Mouse (Mus musculus) kidney, adult 2 months (tissue): ENCODE results near the gene Gabbr2. TPM values are rescaled to one million over a fixed set of nuclear protein-coding genes. Genes with fewer than 3 reads are reported as not detected.

Source experiments
- DNase-seq: peaks from one replicate; pipeline ENCODE4 v3.0.0; 2021
- H3K27ac ChIP-seq: fragments of 200-500 bp; 2 replicates; pipeline ENCODE4 v1.5.1; 2012; ENCODE audit warnings: low read depth, low read length, control low read depth, inconsistent platforms; ENCODE audit not compliant: insufficient read depth
- H3K27me3 ChIP-seq: fragments of 200-500 bp; replicated peaks from 2 replicates; pipeline ENCODE4 v1.6.1; 2012; ENCODE audit warnings: mild to moderate bottlenecking, moderate library complexity, low read length, inconsistent platforms; ENCODE audit not compliant: control insufficient read depth, insufficient read depth
- H3K36me3 ChIP-seq: fragments of 200-500 bp; 2 replicates; pipeline ENCODE4 v1.6.1; 2012; ENCODE audit warnings: mild to moderate bottlenecking, moderate library complexity, low read length, inconsistent platforms; ENCODE audit not compliant: control insufficient read depth, insufficient read depth
- H3K4me1 ChIP-seq: fragments of 200-500 bp; 2 replicates; pipeline ENCODE4 v1.6.1; 2011; ENCODE audit warnings: low read length; ENCODE audit not compliant: control insufficient read depth, insufficient read depth
- H3K4me3 ChIP-seq: fragments of 200-500 bp; 2 replicates; pipeline ENCODE4 v1.5.1; 2011; ENCODE audit warnings: mild to moderate bottlenecking, low read depth, low read length, control low read depth; ENCODE audit not compliant: insufficient read depth
- CTCF ChIP-seq: fragments of 200-500 bp; conservative IDR thresholded peaks from 2 replicates; pipeline ENCODE4 v1.5.1; 2011; ENCODE audit warnings: low read depth, mild to moderate bottlenecking, control low read depth, low read length, moderate library complexity, mixed read lengths; ENCODE audit not compliant: insufficient read depth, insufficient read length
- POLR2A ChIP-seq: fragments of 200-500 bp; IDR thresholded peaks from one replicate; pipeline ENCODE4 v1.6.1; 2011; ENCODE audit warnings: low read depth, low read length, control low read depth
- WGBS: fragments of 180-500 bp; shearing (Covaris S2); methylation state at CpG from one replicate; pipeline ENCODE4 v1.1.7; 2018; 5-methylcytosine and 5-hydroxymethylcytosine counted together
- polyA plus RNA-seq: library from polyadenylated mRNA; depleted of rRNA; stranded (reverse); fragments of >200 nt; gene quantifications from 2 replicates; pipeline ENCODE4 v1.2.3, GENCODE M21; 2012

The Gabbr2 gene
- polyA plus RNA-seq, 1 experiment = 0.28 TPM

DNA sequence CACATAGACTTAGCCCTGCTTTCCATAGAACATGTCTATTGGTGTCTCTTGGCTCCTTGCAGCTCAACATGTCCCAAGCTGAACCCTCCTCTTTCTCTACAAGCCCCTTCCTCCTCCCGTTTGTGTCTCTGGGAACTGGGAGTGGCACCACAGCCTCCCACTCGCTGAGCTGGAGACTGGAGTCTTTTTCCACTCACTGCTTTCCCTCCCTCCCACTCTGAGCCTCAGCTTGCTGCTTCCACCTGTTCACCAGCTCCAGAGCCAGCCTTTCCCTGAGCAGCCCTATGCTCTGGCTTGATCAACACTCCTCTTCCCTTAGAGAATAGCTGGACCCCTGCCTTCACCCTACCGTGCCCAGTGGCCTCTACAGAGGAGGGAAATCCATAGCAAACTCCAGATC is 185.8 kb downstream of the Gabbr2 start:
- WGBS = 26% methylated on average over 3 of the region's 3 CpGs
- Histone ChIP-seq H3K36me3 (no peaks in the 10 kb centered on the region), H3K4me3 (no peak overlapping the region), H3K27me3 (no peaks in the 10 kb centered on the region), H3K4me1 (no peaks in the 10 kb centered on the region), H3K27ac (no peak overlapping the region)
- DNase-seq = no peak
- TF ChIP-seq CTCF (no peak), POLR2A (no peak)

- no peaks in the 10 kb centered on the region for H3K27me3 ChIP-seq
- no peak overlapping the region for H3K27ac ChIP-seq
- TF ChIP-seq POLR2A (no peak), CTCF (no peak)
- DNase-seq = no peak
- no peaks in the 10 kb centered on the region for H3K4me1 ChIP-seq
- H3K4me3 ChIP-seq = no peak overlapping the region
- no peaks in the 10 kb centered on the region for H3K36me3 ChIP-seq
- WGBS = 83% methylated on average over 7 of the region's 7 CpGs
Measured at GRCm38 (mm10) chr4:46802386-46802785, 189.3 kb downstream of the Gabbr2 start.

GRCm38 (mm10) chr4:46799904-46800303 is 191.8 kb downstream of the Gabbr2 start:
- WGBS = 57% methylated on average over 4 of the region's 4 CpGs
- H3K4me1 ChIP-seq = no peaks in the 10 kb centered on the region
- DNase-seq = no peak
- H3K4me3 ChIP-seq = no peak overlapping the region
- H3K36me3 ChIP-seq = no peaks in the 10 kb centered on the region
- no peaks in the 10 kb centered on the region for H3K27me3 ChIP-seq
- no peak overlapping the region for H3K27ac ChIP-seq
- TF ChIP-seq CTCF = no peak

- no peaks in the 10 kb centered on the region for H3K27me3 ChIP-seq
- no peaks in the 10 kb centered on the region for H3K36me3 ChIP-seq
- H3K4me3 ChIP-seq = no peak overlapping the region
- TF ChIP-seq POLR2A (no peak), CTCF (no peak)
- no peaks in the 10 kb centered on the region for H3K4me1 ChIP-seq
- 57% methylated on average over 7 of the region's 7 CpGs for WGBS
- no peak for DNase-seq
- no peak overlapping the region for H3K27ac ChIP-seq
Measured at GRCm38 (mm10) chr4:46795707-46796106, 196.0 kb downstream of the Gabbr2 start.

DNA sequence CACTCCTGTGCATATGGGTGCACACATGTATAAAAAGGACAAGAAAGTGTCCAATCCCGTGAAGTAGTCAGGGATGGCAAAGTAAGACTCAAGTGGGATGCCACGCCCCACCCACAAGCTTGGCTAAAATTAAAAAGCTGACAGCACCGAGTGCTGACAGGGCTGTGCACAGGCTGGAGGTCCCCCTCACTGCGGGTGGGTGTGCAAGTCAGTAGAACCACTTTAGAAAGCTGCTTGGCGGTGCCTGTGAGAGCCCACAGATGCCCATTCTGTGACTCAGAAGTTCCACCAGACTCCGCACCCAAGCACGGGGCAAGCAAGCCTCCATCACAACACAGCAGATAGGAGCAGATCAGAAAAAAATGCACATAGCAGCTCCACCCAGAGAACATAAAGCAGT is 197.1 kb downstream of the Gabbr2 start:
- Histone ChIP-seq H3K4me3 (no peak overlapping the region), H3K27me3 (no peaks in the 10 kb centered on the region), H3K36me3 (no peaks in the 10 kb centered on the region), H3K27ac (no peak overlapping the region), H3K4me1 (no peaks in the 10 kb centered on the region)
- WGBS = 86% methylated on average over 7 of the region's 7 CpGs
- TF ChIP-seq POLR2A (no peak), CTCF (no peak)
- no peak for DNase-seq

DNA sequence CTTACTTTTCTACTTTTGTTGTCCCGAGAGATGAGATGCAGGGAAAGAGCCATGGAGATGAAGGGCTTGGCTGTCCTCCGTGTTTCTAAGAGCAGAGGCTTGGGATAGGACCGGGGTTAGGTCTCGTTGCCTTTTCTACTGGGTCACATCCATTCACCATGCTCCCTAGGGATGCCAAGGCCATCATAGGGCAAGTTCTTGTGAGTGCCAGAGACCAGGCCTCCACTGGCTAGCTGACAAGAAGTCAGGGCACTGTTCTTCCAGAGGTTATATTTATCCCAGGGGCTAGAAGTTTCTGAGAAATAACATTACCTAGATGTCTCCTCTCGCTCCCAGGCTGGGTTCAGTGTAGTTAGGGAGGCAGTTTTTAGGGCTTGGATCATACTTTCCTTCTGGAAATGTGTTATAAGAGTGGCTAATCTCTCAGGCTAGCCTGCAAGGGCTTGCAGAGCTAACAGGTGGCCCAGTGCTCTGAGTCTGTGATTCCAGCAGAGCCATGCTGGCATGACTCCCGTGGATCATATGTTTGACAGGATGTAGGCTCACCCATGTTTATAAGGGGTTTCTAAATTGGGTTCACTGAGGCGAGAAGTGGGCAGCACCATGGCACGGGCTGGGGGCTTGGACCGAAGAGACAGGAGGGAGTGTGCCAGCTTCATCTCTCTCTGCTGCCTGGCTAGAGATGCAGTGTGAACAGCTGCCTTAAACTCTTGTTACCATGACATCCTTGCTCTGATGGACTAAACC is 199.2 kb downstream of the Gabbr2 start:
- Histone ChIP-seq H3K27me3 (no peaks in the 10 kb centered on the region), H3K27ac (no peak overlapping the region), H3K4me3 (no peak overlapping the region), H3K4me1 (no peaks in the 10 kb centered on the region), H3K36me3 (no peaks in the 10 kb centered on the region)
- WGBS = 77% methylated on average over 9 of the region's 9 CpGs
- no peak for DNase-seq
- TF ChIP-seq CTCF (no peak), POLR2A (no peak)

DNA sequence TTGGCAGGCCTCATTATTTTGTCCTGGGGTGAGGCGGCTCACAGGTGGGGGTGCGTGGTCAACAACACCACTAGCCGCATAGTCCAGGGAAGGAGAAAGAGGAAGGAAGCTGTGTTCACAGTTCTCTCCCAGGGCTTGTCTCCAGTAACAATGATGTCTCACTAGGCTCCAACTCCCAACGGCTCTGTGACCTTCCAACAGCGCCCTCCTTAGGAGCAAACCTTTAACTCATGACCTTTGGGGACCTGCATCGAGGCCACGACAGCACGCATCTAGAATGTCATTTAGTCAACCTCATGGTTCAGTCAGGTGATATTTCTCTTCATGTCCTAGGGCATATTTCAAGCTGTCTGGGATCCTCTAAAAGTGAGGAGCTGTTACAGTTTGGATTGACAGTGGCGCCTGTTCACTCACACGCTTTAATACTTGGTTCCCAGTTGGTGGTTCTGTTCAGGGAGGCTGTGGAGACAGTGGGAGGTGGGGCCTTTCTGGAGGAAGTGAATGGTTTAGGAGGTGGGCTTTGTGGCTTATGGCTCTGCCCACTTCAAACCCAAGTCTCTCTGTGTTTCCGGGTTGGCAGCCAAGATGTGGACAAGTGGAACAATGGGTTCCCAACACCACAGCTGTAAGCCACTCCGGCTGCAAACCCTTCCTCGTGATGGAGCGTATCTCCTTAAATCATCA is 200.3 kb downstream of the Gabbr2 start:
- Histone ChIP-seq H3K4me3 (no peak overlapping the region), H3K36me3 (no peaks in the 10 kb centered on the region), H3K27me3 (no peaks in the 10 kb centered on the region), H3K4me1 (no peaks in the 10 kb centered on the region), H3K27ac (no peak overlapping the region)
- WGBS = 60% methylated on average over 14 of the region's 14 CpGs
- no peak for TF ChIP-seq CTCF
- no peak for TF ChIP-seq POLR2A
- DNase-seq = no peak
